Mouse (Mus musculus) neural tube, embryonic 12.5 days (tissue): ENCODE data around the gene Actn4. TPM values are rescaled to one million over a fixed set of nuclear protein-coding genes. Genes with fewer than 3 reads are reported as not detected.

Source experiments
- ATAC-seq: fragments of 200-750 bp; cut with Nextera tagmentation; 2 replicates; pipeline ENCODE4 v1.8.0; 2017; ENCODE audit warnings: low read depth, mild to moderate bottlenecking, moderate TSS enrichment, moderate library complexity; ENCODE audit not compliant: low FRiP score
- H3K27ac ChIP-seq: fragments of 300-500 bp; sonication (generic); 2 replicates; pipeline ENCODE4 v1.5.1; 2016
- H3K27me3 ChIP-seq: fragments of 300-500 bp; sonication (generic); replicated peaks from 2 replicates; pipeline ENCODE4 v1.6.1; 2016; ENCODE audit warnings: mild to moderate bottlenecking
- H3K36me3 ChIP-seq: fragments of 300-500 bp; sonication (generic); 2 replicates; pipeline ENCODE4 v1.6.1; 2016; ENCODE audit warnings: mild to moderate bottlenecking
- H3K4me1 ChIP-seq: fragments of 300-500 bp; sonication (generic); 2 replicates; pipeline ENCODE4 v1.6.1; 2016
- H3K4me2 ChIP-seq: fragments of 300-500 bp; sonication (generic); replicated peaks from 2 replicates; pipeline ENCODE4 v1.6.1; 2016; ENCODE audit warnings: mild to moderate bottlenecking
- H3K4me3 ChIP-seq: fragments of 300-500 bp; sonication (generic); 2 replicates; pipeline ENCODE4 v1.5.1; 2016
- H3K9ac ChIP-seq: fragments of 300-500 bp; sonication (generic); 2 replicates; pipeline ENCODE4 v1.6.1; 2016; ENCODE audit warnings: mild to moderate bottlenecking
- H3K9me3 ChIP-seq: fragments of 300-500 bp; sonication (generic); 2 replicates; pipeline ENCODE4 v1.6.1; 2016; ENCODE audit warnings: mild to moderate bottlenecking
- WGBS: fragments of 180-500 bp; shearing (Covaris S2); methylation state at CpG from one replicate; pipeline ENCODE4 v1.1.7; 2016; 5-methylcytosine and 5-hydroxymethylcytosine counted together
- polyA plus RNA-seq: library from polyadenylated mRNA; unstranded; fragments of >200 nt; fragmentation: Nextera tagmentation; extraction: Ambion mirVana; gene quantifications from 2 replicates; pipeline ENCODE4 v1.2.1, GENCODE M21; 2016

Actn4 gene
- polyA plus RNA-seq, 1 experiment from 2014 or later = 192 TPM

DNA sequence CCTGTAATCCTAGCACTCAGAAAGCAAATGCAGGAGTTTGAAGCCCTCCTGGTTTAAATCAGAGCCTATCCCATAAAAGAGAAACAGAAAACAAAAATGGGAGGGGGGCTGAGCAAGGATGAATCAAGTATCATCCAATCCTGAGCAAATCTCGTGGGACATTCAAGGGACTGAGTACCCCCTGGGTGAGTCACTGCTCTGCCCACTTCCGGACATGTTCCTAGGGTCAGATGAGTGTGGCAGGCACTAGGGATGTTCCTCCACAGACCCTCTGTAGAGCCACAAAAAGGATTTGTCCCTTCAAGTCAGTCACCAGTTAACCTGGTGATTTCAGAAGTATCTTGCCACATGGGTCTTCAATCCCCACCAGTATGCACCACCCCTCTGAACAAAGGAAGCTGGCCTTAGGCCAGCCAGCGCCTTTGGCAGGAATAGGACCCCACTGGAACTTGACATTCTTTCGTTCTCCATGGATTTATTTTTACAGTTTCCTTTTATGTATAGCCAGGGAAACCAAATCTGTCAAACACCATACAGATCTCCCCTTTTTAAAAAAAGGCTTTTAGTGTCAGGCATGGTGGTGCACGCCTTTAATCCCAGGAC lies 6.7 kb downstream of the Actn4 start:
- 60% methylated on average over 5 of the region's 5 CpGs for WGBS
- Histone ChIP-seq H3K27me3 (no peaks in the 10 kb centered on the region), H3K9ac (no peak overlapping the region), H3K36me3 (peaks cover 6% of the 10 kb centered on the region; the same call in 1 of the 2 replicates), H3K27ac (no peak overlapping the region), H3K4me1 (peaks cover 40% of the 10 kb centered on the region), H3K4me2 (no peak overlapping the region), H3K9me3 (no peaks in the 10 kb centered on the region), H3K4me3 (no peak overlapping the region)
- no peak for ATAC-seq

DNA sequence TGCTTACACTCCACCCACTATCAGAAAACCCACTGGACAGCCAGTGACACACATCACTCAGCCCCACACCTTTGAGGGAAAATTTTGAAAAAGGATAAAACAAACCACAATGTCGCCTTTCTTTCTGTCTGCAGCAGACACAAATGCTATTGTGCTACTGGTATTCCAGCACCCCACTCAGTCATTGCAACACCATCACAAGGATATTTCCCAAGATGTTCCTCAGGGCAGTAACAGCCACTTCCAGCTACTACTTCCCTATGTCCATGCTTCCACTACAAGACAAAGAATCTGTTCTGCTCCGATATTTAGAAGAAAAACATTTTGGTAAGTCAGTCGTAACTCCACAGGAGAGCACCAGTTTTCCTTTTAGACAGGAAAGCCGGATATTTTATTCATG lies 7.4 kb downstream of the Actn4 start:
- Histone ChIP-seq H3K4me3 (no peak overlapping the region), H3K27me3 (no peaks in the 10 kb centered on the region), H3K9ac (no peak overlapping the region), H3K4me1 (peaks cover 34% of the 10 kb centered on the region), H3K36me3 (peaks cover 7% of the 10 kb centered on the region; the same call in 1 of the 2 replicates), H3K4me2 (no peak overlapping the region), H3K27ac (no peak overlapping the region), H3K9me3 (no peaks in the 10 kb centered on the region)
- ATAC-seq = no peak
- whole genome bisulfite sequencing = 73% methylated on average over 4 of the region's 4 CpGs

DNA sequence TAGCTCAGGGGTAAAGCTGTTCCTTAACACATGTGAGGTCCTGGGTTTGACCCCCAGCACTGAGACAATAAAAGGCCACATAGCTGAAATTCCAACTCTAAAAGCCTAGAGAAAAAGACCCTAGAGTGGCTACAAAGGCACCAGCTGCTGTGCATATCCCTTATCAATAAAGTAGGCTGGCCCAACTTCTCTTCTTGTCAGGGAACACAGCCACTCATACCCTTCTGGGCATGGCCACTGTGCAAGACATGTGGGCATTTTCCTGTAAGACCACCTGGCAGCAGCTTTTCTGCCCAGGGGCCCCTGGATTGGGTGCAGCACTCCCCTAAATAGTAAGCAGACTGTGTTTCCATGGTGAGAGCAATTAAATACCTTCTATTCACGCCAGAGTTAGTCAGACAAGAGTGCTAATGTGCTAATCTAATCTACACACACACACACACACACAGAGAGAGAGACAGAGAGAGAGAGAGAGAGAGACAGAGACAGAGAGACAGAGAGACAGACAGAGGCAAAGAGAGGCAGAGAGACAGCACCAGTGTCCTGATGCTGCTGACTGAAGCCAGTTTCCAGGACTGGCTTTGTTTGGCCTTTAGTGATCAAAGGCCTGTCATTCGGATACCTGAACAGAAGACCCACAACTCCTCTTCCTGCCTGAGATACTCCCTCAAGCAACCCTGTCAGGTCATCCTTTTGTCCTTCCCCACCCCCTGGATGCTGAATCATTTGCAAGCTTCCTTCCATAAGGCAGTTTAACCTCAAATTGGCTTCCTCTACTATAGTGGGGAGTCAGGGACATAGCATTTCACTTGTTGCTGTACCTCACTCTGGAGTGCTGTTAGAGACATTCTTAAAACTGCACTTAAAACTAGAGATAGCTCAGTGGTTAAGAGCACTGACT lies 8.4 kb downstream of the Actn4 start:
- Histone ChIP-seq H3K27ac (0 out of 2 replicates have a peak overlapping the region, but pooled peaks have one; percentile 32), H3K36me3 (peaks cover 9% of the 10 kb centered on the region), H3K9me3 (no peaks in the 10 kb centered on the region), H3K4me3 (no peak overlapping the region), H3K4me2 (peak overlapping the region; percentile 37), H3K9ac (no peak overlapping the region), H3K27me3 (no peaks in the 10 kb centered on the region), H3K4me1 (peaks cover 24% of the 10 kb centered on the region)
- peak; percentile 76 for ATAC-seq
- WGBS = 3% methylated on average over 2 of the region's 2 CpGs

GRCm38 (mm10) chr7:28952786-28953185 lies 9.4 kb downstream of the Actn4 start:
- no peaks in the 10 kb centered on the region for H3K27me3 ChIP-seq
- H3K9ac ChIP-seq = no peak overlapping the region
- ATAC-seq = no peak
- no peak overlapping the region for H3K27ac ChIP-seq
- no peaks in the 10 kb centered on the region for H3K9me3 ChIP-seq
- 45% methylated on average over 3 of the region's 3 CpGs for WGBS
- peaks cover 23% of the 10 kb centered on the region for H3K4me1 ChIP-seq
- no peak overlapping the region for H3K4me3 ChIP-seq
- H3K36me3 ChIP-seq = peaks cover 11% of the 10 kb centered on the region
- no peak overlapping the region for H3K4me2 ChIP-seq

DNA sequence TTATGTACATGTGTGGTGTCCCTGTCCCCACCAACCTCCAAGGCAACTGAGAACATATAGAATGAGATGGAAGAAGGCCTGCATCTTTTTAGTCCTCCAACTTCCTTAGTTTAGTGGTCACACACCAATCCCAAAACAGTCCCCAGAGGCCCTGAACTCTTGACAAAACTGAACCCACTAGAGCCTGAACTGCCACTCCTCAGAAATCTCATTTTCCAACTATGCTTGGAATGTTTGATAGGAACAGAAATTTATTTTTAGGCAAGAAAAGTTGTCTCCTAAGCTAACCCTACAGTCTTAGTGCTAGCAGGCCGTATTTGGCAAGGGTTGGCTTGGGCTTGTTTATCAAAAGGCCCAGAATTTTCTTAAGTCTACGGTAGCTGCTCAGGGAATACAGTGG lies 10.4 kb downstream of the Actn4 start:
- no peak overlapping the region for H3K27ac ChIP-seq

DNA sequence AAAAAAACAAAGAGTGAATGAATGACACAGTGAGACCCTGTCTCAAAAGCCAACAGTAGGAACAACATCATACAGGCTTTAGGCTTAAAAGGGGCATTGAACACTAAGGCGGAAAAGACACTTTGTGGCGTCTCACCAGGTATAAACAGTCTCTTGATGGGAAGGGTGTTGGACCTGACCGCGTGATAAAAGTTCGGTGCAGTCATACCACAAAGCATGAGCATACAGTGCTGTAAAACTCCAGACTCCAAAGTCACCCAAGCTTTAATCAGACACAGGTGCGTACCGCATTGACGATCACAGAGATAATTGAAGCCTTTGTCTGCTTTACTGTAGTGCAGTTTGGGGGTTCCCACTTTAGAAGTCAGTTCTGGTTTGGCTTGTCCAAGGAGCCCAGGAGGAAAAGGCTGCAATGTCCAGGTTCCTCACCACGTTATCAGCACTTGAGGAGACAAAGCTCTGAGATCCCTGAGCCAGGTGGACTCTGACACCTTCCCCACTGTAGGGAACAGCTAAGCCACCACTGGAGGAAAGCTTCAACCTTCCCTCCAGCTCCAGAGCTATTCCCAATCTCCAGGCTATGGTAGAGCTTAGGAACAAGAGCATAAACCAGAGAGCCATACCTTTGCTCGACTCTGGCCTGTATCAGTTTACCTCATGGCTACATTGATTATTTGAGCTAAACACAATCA lies 11.6 kb downstream of the Actn4 start:
- Histone ChIP-seq H3K27ac (no peak overlapping the region), H3K4me3 (no peak overlapping the region), H3K4me2 (no peak overlapping the region), H3K9me3 (no peaks in the 10 kb centered on the region), H3K4me1 (peaks cover 38% of the 10 kb centered on the region), H3K9ac (no peak overlapping the region), H3K36me3 (peaks cover 14% of the 10 kb centered on the region), H3K27me3 (no peaks in the 10 kb centered on the region)
- 94% methylated on average over 10 of the region's 10 CpGs for WGBS
- ATAC-seq = no peak

More for the DNA sequence above, 10.4 kb downstream of the Actn4 start:
- Histone ChIP-seq H3K4me3 (no peak overlapping the region), H3K9me3 (no peaks in the 10 kb centered on the region), H3K4me1 (peaks cover 30% of the 10 kb centered on the region), H3K9ac (no peak overlapping the region), H3K27me3 (no peaks in the 10 kb centered on the region), H3K4me2 (no peak overlapping the region), H3K36me3 (peaks cover 12% of the 10 kb centered on the region)
- no peak for ATAC-seq
- 93% methylated on average over 2 of the region's 2 CpGs for WGBS

- ATAC-seq = no peak
- H3K36me3 ChIP-seq = peaks cover 14% of the 10 kb centered on the region
- H3K27me3 ChIP-seq = no peaks in the 10 kb centered on the region
- H3K27ac ChIP-seq = no peak overlapping the region
- H3K4me1 ChIP-seq = peaks cover 38% of the 10 kb centered on the region
- no peaks in the 10 kb centered on the region for H3K9me3 ChIP-seq
- H3K4me3 ChIP-seq = no peak overlapping the region
- H3K4me2 ChIP-seq = no peak overlapping the region
- 89% methylated on average over 2 of the region's 2 CpGs for WGBS
- H3K9ac ChIP-seq = no peak overlapping the region
Measured at GRCm38 (mm10) chr7:28949298-28949697, 12.8 kb downstream of the Actn4 start.

DNA sequence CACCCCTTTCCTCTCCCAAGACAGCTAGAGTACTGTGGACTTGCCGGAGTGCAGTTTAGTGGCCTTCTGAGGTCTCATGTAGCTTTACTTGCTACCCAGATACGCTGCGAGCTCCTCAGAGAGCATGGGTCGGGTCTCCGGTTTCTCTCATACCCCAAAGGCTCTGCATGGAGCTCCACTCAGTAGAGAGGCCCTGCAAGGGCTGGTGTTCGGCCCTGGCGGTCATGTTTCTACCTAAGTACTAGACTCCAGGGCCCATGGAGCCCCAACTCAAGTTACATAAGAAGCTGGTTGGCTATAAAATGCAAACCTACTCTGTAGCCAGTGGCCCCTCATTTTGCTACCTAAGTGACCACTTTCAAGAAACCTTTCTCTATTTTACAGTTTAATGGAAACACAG lies 13.4 kb downstream of the Actn4 start:
- no peaks in the 10 kb centered on the region for H3K9me3 ChIP-seq
- no peak overlapping the region for H3K27ac ChIP-seq
- no peak overlapping the region for H3K4me2 ChIP-seq
- 86% methylated on average over 7 of the region's 7 CpGs for WGBS
- no peak overlapping the region for H3K9ac ChIP-seq
- no peak for ATAC-seq
- H3K4me3 ChIP-seq = no peak overlapping the region
- H3K4me1 ChIP-seq = peaks cover 34% of the 10 kb centered on the region
- peaks cover 14% of the 10 kb centered on the region for H3K36me3 ChIP-seq
- H3K27me3 ChIP-seq = no peaks in the 10 kb centered on the region

DNA sequence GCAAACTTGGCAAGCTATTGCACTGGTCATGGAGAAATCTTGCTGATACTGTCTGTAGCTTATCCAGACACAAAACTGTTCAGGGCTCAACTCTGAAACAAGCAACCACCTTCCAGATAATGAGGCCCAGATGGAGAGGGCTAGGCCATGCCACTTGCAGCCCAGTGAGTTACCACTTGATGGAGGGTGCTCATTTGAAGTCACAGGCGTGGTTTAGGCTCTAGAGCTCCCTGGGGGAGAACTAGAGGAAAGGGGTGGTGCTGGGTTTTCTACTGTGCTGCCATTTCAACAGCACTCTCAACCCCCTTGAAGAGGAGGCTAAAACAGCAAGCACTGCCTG lies 15.9 kb downstream of the Actn4 start:
- Histone ChIP-seq H3K27me3 (no peaks in the 10 kb centered on the region), H3K36me3 (peaks cover 12% of the 10 kb centered on the region), H3K9ac (no peak overlapping the region), H3K4me1 (peaks cover 29% of the 10 kb centered on the region), H3K4me3 (no peak overlapping the region), H3K9me3 (no peaks in the 10 kb centered on the region), H3K27ac (no peak overlapping the region; the same call in 1 of the 2 replicates), H3K4me2 (no peak overlapping the region)
- no peak for ATAC-seq
- 29% methylated on average over 1 of the region's 1 CpGs for WGBS

DNA sequence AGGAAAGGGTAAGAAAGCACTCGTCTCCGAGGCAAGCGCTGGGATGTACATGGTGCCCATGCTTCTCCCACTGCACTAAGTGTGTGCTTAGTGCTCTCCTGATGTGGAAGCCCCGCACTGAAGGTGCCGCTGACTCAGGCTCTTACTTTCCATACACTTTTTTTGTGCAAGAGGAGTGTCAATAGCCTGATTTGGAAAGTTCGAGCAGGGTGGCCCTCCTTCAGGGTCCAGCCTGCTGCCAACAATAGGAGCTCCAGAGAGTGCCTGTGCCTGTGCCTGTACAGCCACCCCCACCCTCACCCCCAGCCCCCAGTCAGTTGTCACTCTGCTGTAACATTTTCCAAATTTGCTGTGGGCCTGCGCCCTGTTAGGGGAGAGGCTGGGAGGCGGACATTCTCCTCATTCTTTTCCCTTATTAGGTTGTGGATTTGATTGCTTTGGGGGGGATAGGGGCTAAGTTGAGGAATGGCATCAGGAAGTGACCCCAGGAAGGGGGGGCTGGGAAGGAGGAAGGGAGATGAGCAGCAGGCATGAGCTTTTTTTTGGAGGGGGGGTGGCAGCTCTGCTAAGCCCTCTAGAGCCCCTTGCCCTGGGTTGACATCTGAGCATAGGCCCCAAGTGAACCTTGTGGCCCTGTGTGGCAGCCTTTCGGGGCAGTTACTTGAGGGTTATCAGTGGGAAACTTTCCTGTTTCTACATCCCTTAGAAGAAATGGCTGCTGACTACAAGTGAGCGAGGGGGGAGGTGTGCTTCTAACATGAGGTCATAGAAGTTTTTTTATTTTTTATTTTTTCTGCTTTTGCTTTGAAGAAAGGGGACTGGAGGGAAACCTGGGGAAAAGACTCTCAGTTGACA lies 16.5 kb downstream of the Actn4 start:
- H3K4me3 ChIP-seq = no peak overlapping the region
- H3K4me2 ChIP-seq = 0 out of 2 replicates have a peak overlapping the region, but pooled peaks have one; percentile 5
- no peaks in the 10 kb centered on the region for H3K9me3 ChIP-seq
- H3K4me1 ChIP-seq = peaks cover 29% of the 10 kb centered on the region
- ATAC-seq = no peak
- peak overlapping the region; percentile 10; the same call in 1 of the 2 replicates for H3K27ac ChIP-seq
- WGBS = 43% methylated on average over 10 of the region's 10 CpGs
- H3K9ac ChIP-seq = 0 out of 2 replicates have a peak overlapping the region, but pooled peaks have one; percentile 5
- peaks cover 11% of the 10 kb centered on the region for H3K36me3 ChIP-seq
- no peaks in the 10 kb centered on the region for H3K27me3 ChIP-seq

DNA sequence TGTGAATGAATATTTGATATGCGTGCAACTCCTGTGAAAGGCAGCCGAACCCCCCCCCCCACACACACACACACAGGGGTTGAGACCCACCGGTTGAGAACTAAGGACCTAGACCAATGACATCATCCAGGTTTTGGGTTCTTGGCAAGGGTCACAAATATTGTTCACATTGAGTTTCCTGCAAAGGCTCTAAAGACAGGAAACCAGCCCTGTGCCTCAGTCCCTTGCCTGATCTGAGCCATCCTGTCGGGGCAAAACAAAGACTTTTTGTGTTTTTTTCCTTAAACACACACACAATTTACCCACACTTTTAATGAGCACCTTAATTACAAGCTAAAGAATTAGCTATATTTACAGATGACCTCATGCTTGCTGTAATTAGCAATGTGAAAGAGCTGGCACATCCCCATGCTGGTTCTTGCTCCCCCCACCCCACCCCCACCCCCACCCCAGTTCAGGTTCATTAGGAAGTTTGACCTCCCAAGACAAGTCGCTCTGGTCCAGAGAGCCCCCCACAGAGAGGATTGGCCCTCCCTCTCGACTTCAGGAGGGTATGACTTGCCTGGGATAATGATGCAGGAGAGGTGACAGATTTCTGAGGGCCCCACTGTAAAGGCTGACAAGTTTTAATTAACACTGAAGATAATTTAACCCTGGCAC lies 17.3 kb downstream of the Actn4 start:
- no peak overlapping the region for H3K4me3 ChIP-seq
- peaks cover 36% of the 10 kb centered on the region for H3K4me1 ChIP-seq
- 55% methylated on average over 6 of the region's 6 CpGs for WGBS
- no peak overlapping the region for H3K9ac ChIP-seq
- H3K36me3 ChIP-seq = peaks cover 7% of the 10 kb centered on the region
- H3K9me3 ChIP-seq = no peaks in the 10 kb centered on the region
- H3K4me2 ChIP-seq = no peak overlapping the region
- no peaks in the 10 kb centered on the region for H3K27me3 ChIP-seq
- no peak for ATAC-seq
- no peak overlapping the region for H3K27ac ChIP-seq
